14 mouse cellular contexts compared by ENCODE assay signal in genomic region chr10:54365315-54365714, GRCm38 (mm10).
A peak's percentile ranks its signal among the peaks of the same experiment; 100 is the strongest.
DNase-seq lines count a peak whose midpoint lies in the region; ATAC-seq and TF ChIP-seq lines count a peak whose summit lies in the region.
"Had no signal": no experiment of that assay in that cellular context is flagged by ENCODE, and none has a peak within 500 bp of the region (broad histone marks: within the 10 kb centered on the region; RNA-seq: fewer than 3 reads in every experiment).

No protein-coding gene starts in this region.

- H3K9ac ChIP-seq in forebrain, embryonic 14.5 days (ENCODE audit: low read length): no peak overlapping the region
- no peak overlapping the region for H3K9ac ChIP-seq in forebrain, embryonic 12.5 days
- H3K9ac ChIP-seq in hindbrain, postnatal 0 days (replicated peaks; ENCODE audit: low read length): no peak overlapping the region
- H3K9ac ChIP-seq in hindbrain, embryonic 13.5 days: no peak overlapping the region
- H3K9ac ChIP-seq: limb, embryonic 15.5 days; lung, embryonic 15.5 days had no signal

- no peaks in the 10 kb centered on the region for H3K27me3 ChIP-seq in forebrain, embryonic 14.5 days (replicated peaks; ENCODE audit: control insufficient read depth, insufficient read depth, low read length)
- H3K27me3 ChIP-seq in forebrain, embryonic 12.5 days: no peaks in the 10 kb centered on the region
- H3K27me3 ChIP-seq in hindbrain, postnatal 0 days (ENCODE audit: insufficient read depth, low read length): no peaks in the 10 kb centered on the region
- H3K27me3 ChIP-seq in hindbrain, embryonic 13.5 days: no peaks in the 10 kb centered on the region
- H3K27me3 ChIP-seq: limb, embryonic 15.5 days; lung, embryonic 15.5 days had no signal

- 48% methylated on average over 4 of the region's 4 CpGs for WGBS in forebrain, embryonic 14.5 days
- WGBS in forebrain, embryonic 12.5 days: 85% methylated on average over 4 of the region's 4 CpGs
- WGBS in hindbrain, postnatal 0 days: 50% methylated on average over 4 of the region's 4 CpGs
- WGBS in hindbrain, embryonic 13.5 days: 83% methylated on average over 4 of the region's 4 CpGs

- no peak overlapping the region for H3K4me2 ChIP-seq in forebrain, embryonic 14.5 days (ENCODE audit: low read length)
- no peak overlapping the region for H3K4me2 ChIP-seq in forebrain, embryonic 12.5 days
- no peak overlapping the region for H3K4me2 ChIP-seq in hindbrain, postnatal 0 days (ENCODE audit: low read depth, low read length)
- H3K4me2 ChIP-seq in hindbrain, embryonic 13.5 days: no peak overlapping the region
- H3K4me2 ChIP-seq: limb, embryonic 15.5 days; lung, embryonic 15.5 days had no signal

- no peak for TF ChIP-seq CTCF in hindbrain, postnatal 0 days (IDR thresholded peaks at IDR 0.05; ENCODE audit: low read depth)

- DNase-seq in forebrain, embryonic 14.5 days (ENCODE audit: low spot score): peak; percentile 69
- DNase-seq in hindbrain, postnatal 0 days (ENCODE audit: low spot score): peak; percentile 58
- DNase-seq in ovary, postnatal 14 days (ENCODE audit: low spot score): peak; percentile 0
- DNase-seq in ovary, adult 18-20 months (ENCODE audit: low spot score): no peak
- DNase-seq in thymus, postnatal 25 days: no peak
- DNase-seq: adrenal gland, postnatal 36 days; kidney, adult 18-20 months; kidney, postnatal 36 days; thymus, adult 2 months had no signal

- H3K4me3 ChIP-seq in forebrain, embryonic 14.5 days (ENCODE audit: low read depth, low read length): no peak overlapping the region
- no peak overlapping the region for H3K4me3 ChIP-seq in forebrain, embryonic 12.5 days (replicated peaks)
- no peak overlapping the region for H3K4me3 ChIP-seq in hindbrain, postnatal 0 days (ENCODE audit: low read length)
- H3K4me3 ChIP-seq in hindbrain, embryonic 13.5 days: no peak overlapping the region
- H3K4me3 ChIP-seq: limb, embryonic 15.5 days; lung, embryonic 15.5 days had no signal

- no peak overlapping the region for H3K27ac ChIP-seq in forebrain, embryonic 14.5 days (ENCODE audit: low read depth, low read length)
- H3K27ac ChIP-seq in forebrain, embryonic 12.5 days: no peak overlapping the region
- no peak overlapping the region for H3K27ac ChIP-seq in hindbrain, postnatal 0 days
- no peak overlapping the region for H3K27ac ChIP-seq in hindbrain, embryonic 13.5 days
- H3K27ac ChIP-seq: limb, embryonic 15.5 days; lung, embryonic 15.5 days had no signal

- no peaks in the 10 kb centered on the region for H3K9me3 ChIP-seq in forebrain, embryonic 14.5 days (replicated peaks; ENCODE audit: control insufficient read depth, low read length)
- no peaks in the 10 kb centered on the region for H3K9me3 ChIP-seq in forebrain, embryonic 12.5 days
- H3K9me3 ChIP-seq in hindbrain, postnatal 0 days (ENCODE audit: low read length): no peaks in the 10 kb centered on the region
- no peaks in the 10 kb centered on the region for H3K9me3 ChIP-seq in hindbrain, embryonic 13.5 days
- H3K9me3 ChIP-seq: limb, embryonic 15.5 days; lung, embryonic 15.5 days had no signal

- H3K36me3 ChIP-seq in forebrain, embryonic 14.5 days (ENCODE audit: control insufficient read depth, insufficient read depth, low read length): no peaks in the 10 kb centered on the region
- no peaks in the 10 kb centered on the region for H3K36me3 ChIP-seq in forebrain, embryonic 12.5 days (replicated peaks)
- no peaks in the 10 kb centered on the region for H3K36me3 ChIP-seq in hindbrain, postnatal 0 days (ENCODE audit: insufficient read depth, low read length)
- H3K36me3 ChIP-seq in hindbrain, embryonic 13.5 days: no peaks in the 10 kb centered on the region
- H3K36me3 ChIP-seq: limb, embryonic 15.5 days; lung, embryonic 15.5 days had no signal

- ATAC-seq in forebrain, embryonic 14.5 days: peak; percentile 77; the same call in 1 of the 2 replicates
- ATAC-seq in forebrain, embryonic 12.5 days (ENCODE audit: low FRiP score): no peak
- ATAC-seq in hindbrain, postnatal 0 days: peak; percentile 72
- no peak for ATAC-seq in hindbrain, embryonic 13.5 days (ENCODE audit: low FRiP score)
- ATAC-seq in monocyte, adult 5-6 weeks (replicated peaks; ENCODE audit: insufficient number of reproducible peaks, low FRiP score, low TSS enrichment, poor library complexity, severe bottlenecking): no peak

- no peaks in the 10 kb centered on the region for H3K4me1 ChIP-seq in forebrain, embryonic 14.5 days (ENCODE audit: control insufficient read depth, insufficient read depth, low read length)
- no peaks in the 10 kb centered on the region for H3K4me1 ChIP-seq in forebrain, embryonic 12.5 days
- H3K4me1 ChIP-seq in hindbrain, postnatal 0 days (ENCODE audit: insufficient read depth, low read length): no peaks in the 10 kb centered on the region
- H3K4me1 ChIP-seq in hindbrain, embryonic 13.5 days (replicated peaks): no peaks in the 10 kb centered on the region
- H3K4me1 ChIP-seq: limb, embryonic 15.5 days; lung, embryonic 15.5 days had no signal

Comparison
In these comparisons a context has a peak if more than half of its experiments do, and no peak if none do; other contexts are left out.
1. ATAC-seq: peak in forebrain, embryonic 14.5 days (single experiment) and hindbrain, postnatal 0 days (single experiment); none in forebrain, embryonic 12.5 days (single experiment), hindbrain, embryonic 13.5 days (single experiment) and monocyte, adult 5-6 weeks (single experiment).
2. DNase-seq: peak in forebrain, embryonic 14.5 days (single experiment), hindbrain, postnatal 0 days (single experiment) and ovary, postnatal 14 days (single experiment); none in ovary, adult 18-20 months (single experiment) and thymus, postnatal 25 days (single experiment).